Mouse (Mus musculus) midbrain, embryonic 13.5 days (tissue): ENCODE data around the gene Frs2. TPM values are rescaled to one million over a fixed set of nuclear protein-coding genes. Genes with fewer than 3 reads are reported as not detected.
A peak's percentile ranks its signal among the peaks of the same experiment; 100 is the strongest.

Experiments used
- ATAC-seq: fragments of 200-750 bp; cut with Nextera tagmentation; 2 replicates; pipeline ENCODE4 v1.8.0; 2017; ENCODE audit warnings: mild to moderate bottlenecking, moderate TSS enrichment, moderate library complexity
- H3K27ac ChIP-seq: fragments of 300-500 bp; sonication (generic); 2 replicates; pipeline ENCODE4 v1.5.1; 2015; ENCODE audit warnings: inconsistent platforms, mild to moderate bottlenecking, moderate library complexity
- H3K27me3 ChIP-seq: fragments of 300-500 bp; sonication (generic); 2 replicates; pipeline ENCODE4 v1.6.1; 2015; ENCODE audit warnings: mild to moderate bottlenecking, inconsistent platforms
- H3K36me3 ChIP-seq: fragments of 300-500 bp; sonication (generic); 2 replicates; pipeline ENCODE4 v1.6.1; 2015; ENCODE audit warnings: mild to moderate bottlenecking, inconsistent platforms
- H3K4me1 ChIP-seq: fragments of 300-500 bp; sonication (generic); replicated peaks from 2 replicates; pipeline ENCODE4 v1.6.1; 2015; ENCODE audit warnings: inconsistent platforms
- H3K4me2 ChIP-seq: fragments of 300-500 bp; sonication (generic); replicated peaks from 2 replicates; pipeline ENCODE4 v1.6.1; 2015; ENCODE audit warnings: moderate library complexity, mild to moderate bottlenecking, inconsistent platforms
- H3K4me3 ChIP-seq: fragments of 300-500 bp; sonication (generic); replicated peaks from 2 replicates; pipeline ENCODE4 v1.5.1; 2015; ENCODE audit warnings: mild to moderate bottlenecking, inconsistent platforms
- H3K9ac ChIP-seq: fragments of 300-500 bp; sonication (generic); replicated peaks from 2 replicates; pipeline ENCODE4 v1.6.1; 2015; ENCODE audit warnings: mild to moderate bottlenecking, inconsistent platforms
- H3K9me3 ChIP-seq: fragments of 300-500 bp; sonication (generic); 2 replicates; pipeline ENCODE4 v1.6.1; 2016; ENCODE audit warnings: mild to moderate bottlenecking, inconsistent platforms
- WGBS: fragments of 180-500 bp; shearing (Covaris S2); methylation state at CpG from one replicate; pipeline ENCODE4 v1.1.7; 2015; 5-methylcytosine and 5-hydroxymethylcytosine counted together
- polyA plus RNA-seq: library from polyadenylated mRNA; unstranded; fragments of >200 nt; fragmentation: Nextera tagmentation; extraction: Ambion mirVana; gene quantifications from 2 replicates; pipeline ENCODE4 v1.2.1, GENCODE M21; 2015

The Frs2 gene
- polyA plus RNA-seq, 1 experiment from 2014 or later: 19.0 TPM

- no peak for ATAC-seq
- Histone ChIP-seq H3K4me1 (peaks cover 25% of the 10 kb centered on the region), H3K27me3 (no peaks in the 10 kb centered on the region), H3K9me3 (no peaks in the 10 kb centered on the region), H3K9ac (no peak overlapping the region), H3K4me3 (no peak overlapping the region), H3K36me3 (0 out of 2 replicates have a peak, but pooled peaks cover 3% of the 10 kb centered on the region), H3K27ac (no peak overlapping the region), H3K4me2 (no peak overlapping the region)
- 60% methylated on average over 2 of the region's 2 CpGs for WGBS
Observed at GRCm38 (mm10) chr10:117097116-117097698, 51.1 kb downstream of the Frs2 start.

GRCm38 (mm10) chr10:117096096-117096495 is 52.2 kb downstream of the Frs2 start:
- peaks cover 25% of the 10 kb centered on the region for H3K4me1 ChIP-seq
- H3K4me3 ChIP-seq: no peak overlapping the region
- no peaks in the 10 kb centered on the region for H3K27me3 ChIP-seq
- no peak overlapping the region for H3K9ac ChIP-seq
- no peak for ATAC-seq
- 0 out of 2 replicates have a peak, but pooled peaks cover 3% of the 10 kb centered on the region for H3K36me3 ChIP-seq
- H3K9me3 ChIP-seq: no peaks in the 10 kb centered on the region
- no peak overlapping the region for H3K4me2 ChIP-seq
- 84% methylated on average over 6 of the region's 6 CpGs for WGBS
- H3K27ac ChIP-seq: no peak overlapping the region

- H3K4me3 ChIP-seq: no peak overlapping the region
- peak; percentile 94 for ATAC-seq
- 21% methylated on average over 15 of the region's 15 CpGs for WGBS
- no peak overlapping the region for H3K9ac ChIP-seq
- no peaks in the 10 kb centered on the region for H3K27me3 ChIP-seq
- H3K4me1 ChIP-seq: peaks cover 25% of the 10 kb centered on the region
- H3K27ac ChIP-seq: peak overlapping the region; percentile 79
- 0 out of 2 replicates have a peak, but pooled peaks cover 3% of the 10 kb centered on the region for H3K36me3 ChIP-seq
- H3K4me2 ChIP-seq: 0 out of 2 replicates have a peak overlapping the region, but pooled peaks have one; percentile 11
- H3K9me3 ChIP-seq: no peaks in the 10 kb centered on the region
Observed at GRCm38 (mm10) chr10:117094504-117095329, 53.6 kb downstream of the Frs2 start.

GRCm38 (mm10) chr10:117089628-117090027 is 58.7 kb downstream of the Frs2 start:
- Histone ChIP-seq H3K27me3 (no peaks in the 10 kb centered on the region), H3K9ac (no peak overlapping the region), H3K4me3 (no peak overlapping the region), H3K9me3 (no peaks in the 10 kb centered on the region), H3K4me2 (no peak overlapping the region), H3K36me3 (peaks cover 10% of the 10 kb centered on the region), H3K4me1 (peaks cover 11% of the 10 kb centered on the region), H3K27ac (no peak overlapping the region)
- WGBS: 88% methylated on average over 4 of the region's 4 CpGs
- no peak for ATAC-seq

GRCm38 (mm10) chr10:117081914-117082359 is 66.4 kb downstream of the Frs2 start:
- WGBS: 81% methylated on average over 2 of the region's 2 CpGs
- H3K4me3 ChIP-seq: no peak overlapping the region

GRCm38 (mm10) chr10:117081326-117081725 is 67.0 kb downstream of the Frs2 start:
- H3K9me3 ChIP-seq: no peaks in the 10 kb centered on the region
- peaks cover 54% of the 10 kb centered on the region for H3K36me3 ChIP-seq
- H3K4me3 ChIP-seq: no peak overlapping the region
- no peaks in the 10 kb centered on the region for H3K4me1 ChIP-seq
- no peak for ATAC-seq
- WGBS: 74% methylated on average over 4 of the region's 4 CpGs
- no peak overlapping the region for H3K27ac ChIP-seq
- no peak overlapping the region for H3K4me2 ChIP-seq
- H3K27me3 ChIP-seq: no peaks in the 10 kb centered on the region
- no peak overlapping the region for H3K9ac ChIP-seq

More at GRCm38 (mm10) chr10:117081914-117082359, 66.4 kb downstream of the Frs2 start:
- Histone ChIP-seq H3K4me1 (no peaks in the 10 kb centered on the region), H3K9ac (no peak overlapping the region), H3K4me2 (no peak overlapping the region), H3K27ac (no peak overlapping the region), H3K9me3 (no peaks in the 10 kb centered on the region), H3K36me3 (peaks cover 48% of the 10 kb centered on the region), H3K27me3 (no peaks in the 10 kb centered on the region)
- ATAC-seq: no peak

GRCm38 (mm10) chr10:117078284-117078683 is 70.0 kb downstream of the Frs2 start:
- Histone ChIP-seq H3K9ac (no peak overlapping the region), H3K4me2 (no peak overlapping the region), H3K4me1 (no peaks in the 10 kb centered on the region), H3K27ac (no peak overlapping the region), H3K27me3 (no peaks in the 10 kb centered on the region), H3K4me3 (no peak overlapping the region), H3K9me3 (no peaks in the 10 kb centered on the region), H3K36me3 (peaks cover 59% of the 10 kb centered on the region)
- 0 out of 2 replicates have a peak, but pooled peaks have one; percentile 45 for ATAC-seq
- 80% methylated on average over 6 of the region's 6 CpGs for WGBS

GRCm38 (mm10) chr10:117073176-117073575 is 75.2 kb downstream of the Frs2 start:
- 85% methylated on average over 7 of the region's 7 CpGs for WGBS
- H3K4me2 ChIP-seq: no peak overlapping the region
- H3K27me3 ChIP-seq: no peaks in the 10 kb centered on the region
- ATAC-seq: no peak
- peaks cover 59% of the 10 kb centered on the region for H3K36me3 ChIP-seq
- H3K4me3 ChIP-seq: no peak overlapping the region
- no peak overlapping the region for H3K27ac ChIP-seq
- H3K9ac ChIP-seq: no peak overlapping the region
- no peaks in the 10 kb centered on the region for H3K4me1 ChIP-seq
- H3K9me3 ChIP-seq: no peaks in the 10 kb centered on the region

- Histone ChIP-seq H3K27ac (no peak overlapping the region), H3K9me3 (no peaks in the 10 kb centered on the region), H3K4me1 (no peaks in the 10 kb centered on the region), H3K27me3 (no peaks in the 10 kb centered on the region), H3K36me3 (peaks cover 58% of the 10 kb centered on the region), H3K4me2 (no peak overlapping the region), H3K9ac (no peak overlapping the region), H3K4me3 (no peak overlapping the region)
- ATAC-seq: no peak
- WGBS: 94% methylated on average over 18 of the region's 18 CpGs
Observed at GRCm38 (mm10) chr10:117072191-117072888, 76.0 kb downstream of the Frs2 start.

- H3K27ac ChIP-seq: no peak overlapping the region
- no peak overlapping the region for H3K9ac ChIP-seq
- H3K4me2 ChIP-seq: no peak overlapping the region
- 96% methylated on average over 3 of the region's 3 CpGs for WGBS
- no peaks in the 10 kb centered on the region for H3K4me1 ChIP-seq
- no peak for ATAC-seq
- no peaks in the 10 kb centered on the region for H3K9me3 ChIP-seq
- H3K27me3 ChIP-seq: no peaks in the 10 kb centered on the region
- H3K36me3 ChIP-seq: peaks cover 36% of the 10 kb centered on the region
- no peak overlapping the region for H3K4me3 ChIP-seq
Observed at GRCm38 (mm10) chr10:117069109-117069508, 79.2 kb downstream of the Frs2 start.

GRCm38 (mm10) chr10:117064076-117064475 is 84.3 kb downstream of the Frs2 start:
- peak overlapping the region; percentile 95 for H3K4me3 ChIP-seq
- WGBS: 7% methylated on average over 7 of the region's 7 CpGs
- no peaks in the 10 kb centered on the region for H3K9me3 ChIP-seq
- H3K27ac ChIP-seq: peak overlapping the region; percentile 85
- peak overlapping the region; percentile 51 for H3K4me2 ChIP-seq
- peak; percentile 58 for ATAC-seq
- peak overlapping the region; percentile 49; the same call in 1 of the 2 replicates for H3K9ac ChIP-seq
- peaks cover 15% of the 10 kb centered on the region for H3K4me1 ChIP-seq
- peaks cover 28% of the 10 kb centered on the region for H3K36me3 ChIP-seq
- no peaks in the 10 kb centered on the region for H3K27me3 ChIP-seq
